Mouse (Mus musculus) layer of hippocampus, postnatal 14 days (tissue): ENCODE results near the gene Sv2c. TPM values are rescaled to one million over a fixed set of nuclear protein-coding genes. Genes with fewer than 3 reads are reported as not detected.
A peak's percentile ranks its signal among the peaks of the same experiment; 100 is the strongest.

Experiments used
- DNase-seq, 2 experiments: peaks; one replicate each; pipeline ENCODE4 v3.0.0; 2021 to 2022; ENCODE audit warnings: low spot score in 2 of 2, mixed read lengths in 1 of 2
- total RNA-seq, 2 experiments: library from RNA; stranded (reverse); gene quantifications; 2 replicates each; pipeline ENCODE4 v1.2.3; 2021

Sv2c gene
- total RNA-seq, 2 experiments from 2014 or later, result 11.9 to 12.7 TPM

DNA sequence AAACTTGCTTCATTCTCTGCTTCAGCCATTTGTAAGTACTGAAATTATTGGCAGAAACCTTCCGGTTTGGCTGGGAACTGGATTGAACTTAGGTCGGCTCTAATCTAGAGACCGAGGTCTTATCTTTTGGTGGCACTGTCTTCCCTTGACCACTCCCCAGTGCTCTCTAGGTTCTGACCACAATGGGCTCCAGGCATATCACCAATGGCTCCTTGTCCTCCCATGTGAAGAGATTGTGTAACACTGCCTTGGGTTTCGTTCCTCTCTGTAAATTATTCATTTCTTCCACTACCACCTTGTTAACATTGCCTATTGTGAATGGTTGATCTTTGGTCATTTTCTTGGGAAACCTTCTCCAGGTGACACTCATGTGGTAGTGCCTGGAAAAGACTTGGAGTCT, 184.0 kb downstream of the Sv2c start:
- no peak for DNase-seq

DNA sequence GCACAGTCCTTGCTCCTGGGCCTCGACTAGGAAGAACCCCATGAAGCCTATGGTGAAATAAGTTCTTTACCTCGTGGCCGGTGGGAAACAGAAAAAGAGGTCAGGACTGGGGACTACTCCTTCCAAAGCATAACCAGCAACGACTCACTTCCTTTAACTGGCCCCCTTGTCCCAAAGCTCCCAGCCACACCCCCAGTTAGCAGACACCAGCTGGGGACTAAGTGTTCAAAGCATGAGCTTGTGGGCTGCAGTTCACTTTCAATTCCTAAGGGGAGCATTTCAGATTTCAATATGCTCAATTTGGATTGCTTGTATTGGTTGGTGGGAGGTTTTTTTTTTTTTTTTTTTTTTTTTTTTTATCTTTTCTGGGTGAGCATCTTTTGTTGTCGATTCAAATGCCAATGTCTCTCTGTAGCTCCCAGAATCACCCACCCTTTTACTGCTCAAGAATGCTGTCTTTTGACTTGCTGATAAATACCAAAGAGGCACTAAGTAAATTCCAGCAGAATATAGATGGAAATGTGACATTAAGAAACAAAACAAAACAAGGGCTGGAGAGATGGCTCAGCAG, 186.4 kb downstream of the Sv2c start:
- DNase-seq, result peak in 1 of 2 experiments; percentile 37

DNA sequence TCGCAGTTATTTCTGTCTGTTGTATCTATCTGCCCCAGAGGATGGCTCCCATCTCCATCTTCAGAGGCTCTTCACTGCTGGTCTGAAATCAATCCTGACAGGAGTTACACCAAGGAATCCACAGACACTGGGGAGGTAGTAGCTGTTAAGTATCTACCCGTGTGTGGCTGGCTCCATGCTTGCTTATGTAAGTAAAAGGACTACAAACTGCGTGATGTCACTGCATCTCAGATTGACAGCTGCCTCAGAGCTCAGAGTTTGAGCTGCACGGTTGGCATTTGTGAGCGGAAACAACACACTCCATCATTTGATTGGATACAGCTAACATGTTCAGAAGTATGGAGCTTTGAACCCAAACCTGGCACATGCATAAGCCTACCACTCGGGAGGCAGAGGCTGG, 187.8 kb downstream of the Sv2c start:
- no peak for DNase-seq

DNA sequence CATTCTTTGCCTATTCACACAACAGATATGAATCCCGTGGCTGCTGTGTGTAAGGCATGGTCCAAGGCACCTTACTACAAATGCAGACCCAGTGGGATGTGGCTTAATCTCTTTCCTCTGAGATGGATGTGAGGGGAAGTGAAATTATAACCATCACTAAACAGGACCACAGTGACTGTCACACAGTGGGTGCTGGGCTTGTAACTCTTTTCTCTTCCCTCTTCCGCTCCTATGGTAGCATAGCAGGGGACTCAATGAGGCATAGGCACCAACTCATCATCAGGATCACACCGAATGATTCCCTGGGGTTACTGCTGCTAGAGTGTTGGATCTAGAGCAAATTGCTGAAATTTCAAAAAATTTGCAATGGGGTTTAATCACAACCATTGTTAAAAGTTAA, 188.5 kb downstream of the Sv2c start:
- no peak for DNase-seq

DNA sequence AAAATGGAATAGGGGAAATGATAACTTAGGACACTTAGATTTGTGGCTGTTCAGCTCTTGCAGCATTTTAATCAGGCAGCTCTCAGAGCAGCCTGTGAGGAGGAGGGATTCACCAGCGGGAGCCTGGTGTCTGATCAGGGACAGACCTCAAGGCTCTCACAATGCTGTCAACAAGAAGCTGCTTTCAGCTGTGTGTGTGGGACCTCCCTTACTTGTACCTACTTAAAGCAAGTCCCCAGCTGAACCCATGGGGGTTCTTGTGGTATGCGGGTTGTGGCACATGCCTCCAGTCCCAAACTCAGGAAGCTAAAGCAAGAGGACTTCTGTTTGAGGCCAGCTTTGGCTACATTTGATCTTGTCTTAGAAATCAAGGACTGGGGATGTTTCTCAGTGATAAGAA, 189.8 kb downstream of the Sv2c start:
- peak in 1 of 2 experiments; percentile 66 for DNase-seq

DNA sequence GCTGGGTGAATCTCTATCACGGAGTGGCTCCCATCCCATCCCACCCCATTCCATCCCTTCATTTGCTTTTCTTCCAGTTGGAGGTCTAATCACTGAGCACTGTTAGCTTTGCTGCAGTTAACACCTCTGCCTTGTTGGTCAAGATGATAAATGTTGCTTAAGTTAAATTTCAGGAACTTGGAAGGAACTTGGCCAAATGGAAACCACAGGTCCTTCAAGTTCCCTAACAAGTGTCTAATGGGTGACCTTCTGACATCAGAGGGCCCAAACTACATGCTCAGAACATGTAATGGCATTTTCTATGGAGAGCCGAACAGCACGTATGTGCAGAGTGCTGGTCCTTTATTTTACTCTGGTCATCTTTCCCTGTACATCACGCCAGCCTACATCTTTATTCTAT, 190.5 kb downstream of the Sv2c start:
- no peak for DNase-seq

DNA sequence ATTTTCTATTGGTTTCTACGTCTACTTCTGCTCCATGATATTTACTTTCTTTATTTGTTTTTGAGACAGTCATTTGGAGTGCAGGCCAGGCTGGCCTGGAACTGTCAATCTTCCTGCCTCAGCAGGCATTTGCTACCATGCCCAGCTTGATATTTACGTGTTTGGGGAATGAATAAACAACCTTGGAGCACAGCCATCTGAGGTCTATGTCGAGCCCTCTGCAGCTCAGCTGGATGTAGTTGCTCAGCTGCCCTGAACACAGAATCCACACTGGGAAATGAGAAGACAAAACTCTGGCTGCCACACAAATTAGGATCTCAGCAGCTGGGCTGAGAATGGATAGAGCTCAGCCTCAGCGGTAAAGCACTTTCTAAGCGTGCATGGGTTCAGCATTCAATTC, 191.6 kb downstream of the Sv2c start:
- DNase-seq, result no peak

DNA sequence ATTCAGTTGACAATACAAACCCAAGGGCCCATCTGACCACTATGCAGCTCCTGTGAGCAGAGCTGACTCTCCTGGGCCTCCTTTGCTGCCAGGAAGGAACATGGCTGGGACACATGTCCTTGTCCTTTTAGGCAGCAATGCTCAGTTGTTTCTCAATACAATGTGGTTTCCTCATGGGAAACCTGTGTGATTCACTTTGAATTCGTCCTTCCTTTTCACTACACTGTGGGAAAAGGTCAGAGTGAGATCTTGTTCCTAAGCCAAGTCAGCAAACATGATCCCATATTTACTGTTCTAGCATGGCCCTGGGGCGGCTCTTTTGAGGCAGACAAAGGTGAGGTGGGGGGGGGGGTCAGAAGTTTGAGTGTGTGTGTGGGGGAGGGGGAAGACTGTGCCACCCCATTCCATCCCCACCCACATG, 208.2 kb downstream of the Sv2c start:
- DNase-seq, result no peak

DNA sequence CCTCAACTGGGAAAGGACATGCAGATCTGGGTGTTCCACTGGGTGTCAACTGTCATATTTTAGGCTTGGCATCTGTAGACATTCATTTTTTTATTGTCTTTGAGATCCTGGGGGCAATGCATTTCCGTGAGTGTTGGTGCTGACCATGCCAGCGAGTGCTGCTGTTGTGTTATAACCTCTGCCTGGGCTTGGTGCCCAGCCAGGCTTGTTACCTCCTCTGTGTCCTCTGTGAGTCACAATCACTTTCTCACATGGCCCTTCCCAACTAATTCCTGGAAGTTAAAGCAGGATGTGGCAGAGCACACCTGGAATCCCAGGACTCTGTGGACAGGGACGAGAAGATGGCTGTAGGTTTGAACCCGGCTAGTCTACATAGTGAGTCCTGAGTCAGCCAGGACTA, 209.8 kb downstream of the Sv2c start:
- DNase-seq, result no peak

DNA sequence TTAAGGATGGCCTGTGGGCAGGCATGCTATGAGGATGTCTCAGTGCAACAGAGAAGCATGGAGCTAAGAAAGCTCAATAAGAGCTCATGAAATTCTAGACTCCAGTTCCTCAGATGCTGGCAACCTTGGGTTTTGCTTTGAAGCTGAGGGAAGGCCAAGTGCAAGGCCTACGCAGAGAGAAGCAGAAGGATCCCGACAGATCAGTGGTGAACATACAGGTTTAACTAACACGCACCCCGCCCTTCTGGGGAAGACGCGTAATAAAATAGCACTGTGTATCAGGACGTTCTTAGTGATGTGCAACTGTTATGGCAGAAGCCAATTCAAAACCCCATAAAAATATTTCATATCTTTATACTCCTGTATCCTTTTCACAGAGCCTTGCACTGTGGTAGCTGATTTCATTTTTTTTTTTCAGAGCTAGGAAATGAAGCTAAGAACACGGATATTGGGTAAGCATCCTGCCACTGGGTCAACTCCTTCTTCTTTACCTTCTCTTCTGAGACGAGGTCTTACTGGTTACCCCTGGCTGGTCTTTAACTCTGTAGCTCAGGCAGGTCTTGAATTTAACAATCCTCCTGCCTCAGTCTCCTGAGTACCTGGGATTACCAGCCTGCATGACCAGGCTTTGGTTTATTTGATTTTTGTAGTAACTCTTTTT, 213.6 kb downstream of the Sv2c start:
- no peak for DNase-seq

DNA sequence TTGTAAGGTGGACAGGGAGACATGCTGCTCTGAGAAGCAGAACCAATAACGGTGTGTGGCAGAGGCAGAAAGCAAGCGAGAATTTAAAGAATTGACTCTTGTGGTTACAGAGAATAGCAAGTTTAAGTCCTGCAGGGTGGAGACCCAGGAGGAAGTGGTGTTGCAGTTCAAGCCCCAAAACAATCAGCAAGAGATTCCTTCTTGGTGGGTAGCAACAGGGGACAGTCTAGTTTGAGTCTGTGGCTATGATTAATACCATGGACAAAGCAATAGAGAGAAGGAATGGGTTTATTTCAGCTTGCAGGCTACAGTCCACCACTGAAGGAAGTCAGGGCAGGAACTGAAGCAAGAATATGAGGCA, 219.4 kb downstream of the Sv2c start:
- no peak for DNase-seq

DNA sequence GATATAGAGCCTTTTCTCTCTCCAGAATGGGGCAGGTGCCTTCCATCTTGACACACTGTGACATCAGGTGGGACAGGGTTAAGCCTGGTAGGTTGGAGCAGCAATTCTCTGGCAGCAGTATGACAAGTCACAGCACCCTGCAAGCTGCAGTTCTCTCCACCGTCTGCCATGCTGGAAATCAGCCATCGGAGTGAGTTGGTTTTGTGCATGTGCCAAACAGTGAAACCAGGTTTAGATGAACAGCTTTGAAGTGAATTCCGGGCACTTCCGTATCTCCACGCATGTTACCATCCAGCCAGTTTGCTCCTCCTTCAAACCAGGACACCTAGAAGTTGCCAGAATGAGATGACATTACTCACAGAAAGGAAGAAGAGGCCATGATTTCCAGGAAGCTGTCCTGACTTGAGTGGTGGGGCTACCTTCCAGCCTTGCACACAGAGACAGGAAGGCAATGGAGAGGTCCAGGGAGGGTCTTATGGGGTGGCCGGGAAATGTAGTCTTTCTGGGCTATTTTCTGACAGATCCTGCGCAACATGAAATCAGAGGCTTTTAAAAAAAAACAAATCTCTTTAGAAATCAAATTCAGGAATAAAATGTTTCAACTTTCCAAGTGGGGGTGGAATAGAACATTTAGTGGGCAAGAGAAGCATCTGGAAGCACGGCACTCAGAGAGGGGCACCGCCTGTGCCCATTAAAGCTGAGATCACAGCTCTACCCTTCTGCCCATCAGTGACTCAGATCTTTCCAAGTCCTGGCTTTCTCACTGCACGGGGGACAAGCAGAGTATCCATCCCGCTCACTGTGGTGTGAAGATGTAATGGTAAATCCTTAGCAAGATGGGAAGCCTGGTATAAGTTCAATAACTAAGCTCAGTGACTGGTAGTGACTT, 220.0 kb downstream of the Sv2c start:
- DNase-seq, result peak; percentile 81 to 88

DNA sequence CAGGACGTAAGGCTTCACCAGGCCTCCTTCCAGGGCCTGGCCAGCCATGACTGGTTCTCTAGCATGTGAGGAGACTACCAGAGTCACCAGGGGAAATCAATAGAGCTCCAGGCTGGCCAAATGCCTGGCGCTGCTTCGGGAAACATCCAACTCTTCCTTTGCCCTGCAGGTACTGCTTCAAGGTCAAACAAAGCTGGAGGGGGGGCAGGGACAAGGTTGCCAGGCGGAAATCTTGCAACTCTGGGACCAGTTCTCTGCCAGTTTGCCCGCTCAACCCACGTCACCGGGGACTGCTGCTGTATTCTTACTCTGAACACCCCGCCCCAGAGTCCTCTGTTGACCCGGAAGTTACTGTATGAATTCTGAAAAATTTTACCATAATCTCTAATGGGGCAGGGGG, 222.1 kb downstream of the Sv2c start:
- DNase-seq, result no peak

DNA sequence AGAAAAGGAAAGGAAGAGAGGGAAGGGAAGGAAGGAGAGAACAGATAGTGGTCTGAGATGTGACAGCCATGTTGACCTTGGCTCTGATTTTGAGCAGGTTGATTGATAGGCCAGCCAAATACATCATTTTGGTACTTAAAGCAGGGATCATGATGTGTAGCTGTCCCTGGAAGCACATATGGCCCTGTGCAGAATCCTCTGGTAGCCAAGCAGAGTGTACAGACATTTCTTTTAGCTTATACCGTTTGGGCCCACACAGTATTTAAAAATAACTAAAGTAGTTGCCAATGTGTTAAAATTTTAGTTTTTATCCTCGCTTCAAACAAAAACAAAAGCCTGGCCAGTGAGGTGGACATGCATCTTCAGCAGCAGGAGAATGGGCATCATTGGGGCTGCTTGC, 223.1 kb downstream of the Sv2c start:
- no peak for DNase-seq

Other genes with a start within 250 kb of the Sv2c start
- 10 to 100 TPM; 49.9 to 54.2 TPM for gene Iqgap2, start 240.7 kb downstream of the Sv2c start, total RNA-seq
- 10 to 100 TPM; 24.0 to 26.7 TPM for gene Gm20075, start 51.2 kb downstream of the Sv2c start, total RNA-seq
- gene Gm17190, start 50.5 kb downstream of the Sv2c start, total RNA-seq, result not detected